Mouse (Mus musculus) forebrain, embryonic 11.5 days (tissue): Measurements from ENCODE around the gene Psmc3. TPM values are rescaled to one million over a fixed set of nuclear protein-coding genes. Genes with fewer than 3 reads are reported as not detected.

Source experiments
- ATAC-seq: fragments of 200-750 bp; cut with Nextera tagmentation; replicated peaks from 2 replicates; pipeline ENCODE4 v1.8.0; 2017; ENCODE audit warnings: moderate TSS enrichment; ENCODE audit not compliant: low FRiP score
- DNase-seq: peaks from one replicate; pipeline ENCODE4 v3.0.0-alpha.2; 2017; ENCODE audit warnings: low spot score
- H3K27ac ChIP-seq: fragments of 300-500 bp; sonication (generic); 2 replicates; pipeline ENCODE4 v1.5.1; 2014; ENCODE audit warnings: low read depth, low read length
- H3K27me3 ChIP-seq: fragments of 300-500 bp; sonication (generic); 2 replicates; pipeline ENCODE4 v1.6.1; 2014; ENCODE audit warnings: mild to moderate bottlenecking, low read length, mixed read lengths; ENCODE audit not compliant: control insufficient read depth, insufficient read depth
- H3K36me3 ChIP-seq: fragments of 300-500 bp; sonication (generic); 2 replicates; pipeline ENCODE4 v1.6.1; 2014; ENCODE audit warnings: mild to moderate bottlenecking, low read length, moderate library complexity, mixed read lengths; ENCODE audit not compliant: control insufficient read depth, insufficient read depth
- H3K4me1 ChIP-seq: fragments of 300-500 bp; sonication (generic); replicated peaks from 2 replicates; pipeline ENCODE4 v1.6.1; 2014; ENCODE audit warnings: low read length, mixed read lengths; ENCODE audit not compliant: control insufficient read depth, insufficient read depth
- H3K4me2 ChIP-seq: fragments of 300-500 bp; sonication (generic); 2 replicates; pipeline ENCODE4 v1.6.1; 2014; ENCODE audit warnings: low read depth, mild to moderate bottlenecking, low read length, moderate library complexity, mixed read lengths; ENCODE audit not compliant: severe bottlenecking
- H3K4me3 ChIP-seq: fragments of 300-500 bp; sonication (generic); 2 replicates; pipeline ENCODE4 v1.5.1; 2014; ENCODE audit warnings: low read depth, low read length
- H3K9ac ChIP-seq: fragments of 300-500 bp; sonication (generic); 2 replicates; pipeline ENCODE4 v1.6.1; 2014; ENCODE audit warnings: low read length
- H3K9me3 ChIP-seq: fragments of 300-500 bp; sonication (generic); 2 replicates; pipeline ENCODE4 v1.6.1; 2016; ENCODE audit warnings: low read length, mixed read lengths; ENCODE audit not compliant: control insufficient read depth
- WGBS: fragments of 180-500 bp; shearing (Covaris S2); extraction: QIAGEN DNeasy Blood & Tissue Kit; methylation state at CpG from one replicate; pipeline ENCODE4 v1.1.7; 2014; 5-methylcytosine and 5-hydroxymethylcytosine counted together
- polyA plus RNA-seq: library from polyadenylated mRNA; unstranded; fragments of >200 nt; fragmentation: Nextera tagmentation; extraction: Ambion mirVana; gene quantifications from 2 replicates; pipeline ENCODE4 v1.2.1, GENCODE M21; 2014

Gene Psmc3
- polyA plus RNA-seq, 1 experiment from 2014 or later, result 354 TPM

- 82% methylated on average over 9 of the region's 9 CpGs for WGBS
Measured at GRCm38 (mm10) chr2:91088987-91089386, 35.2 kb downstream of the Psmc3 start.

GRCm38 (mm10) chr2:91090208-91090607 is 36.4 kb downstream of the Psmc3 start:
- Histone ChIP-seq H3K4me2 (no peak overlapping the region), H3K27ac (no peak overlapping the region), H3K36me3 (no peaks in the 10 kb centered on the region), H3K4me3 (no peak overlapping the region), H3K4me1 (0 out of 2 replicates have a peak, but pooled peaks cover 1% of the 10 kb centered on the region), H3K27me3 (no peaks in the 10 kb centered on the region), H3K9me3 (no peaks in the 10 kb centered on the region), H3K9ac (no peak overlapping the region)
- DNase-seq, result no peak
- WGBS, result 86% methylated on average over 6 of the region's 6 CpGs
- ATAC-seq, result no peak

More at GRCm38 (mm10) chr2:91088987-91089386, 35.2 kb downstream of the Psmc3 start:
- Histone ChIP-seq H3K9ac (no peak overlapping the region), H3K4me1 (0 out of 2 replicates have a peak, but pooled peaks cover 1% of the 10 kb centered on the region), H3K27ac (no peak overlapping the region), H3K36me3 (no peaks in the 10 kb centered on the region), H3K4me2 (no peak overlapping the region), H3K9me3 (no peaks in the 10 kb centered on the region), H3K4me3 (no peak overlapping the region), H3K27me3 (no peaks in the 10 kb centered on the region)
- ATAC-seq (no peak), DNase-seq (no peak)

- DNase-seq (no peak), ATAC-seq (no peak)
- Histone ChIP-seq H3K27me3 (no peaks in the 10 kb centered on the region), H3K27ac (no peak overlapping the region), H3K4me3 (no peak overlapping the region), H3K4me1 (0 out of 2 replicates have a peak, but pooled peaks cover 1% of the 10 kb centered on the region), H3K9me3 (no peaks in the 10 kb centered on the region), H3K36me3 (no peaks in the 10 kb centered on the region), H3K9ac (no peak overlapping the region), H3K4me2 (no peak overlapping the region)
- WGBS, result 83% methylated on average over 6 of the region's 6 CpGs
Measured at GRCm38 (mm10) chr2:91090827-91091226, 37.0 kb downstream of the Psmc3 start.

- 71% methylated on average over 14 of the region's 14 CpGs for WGBS
- DNase-seq (no peak), ATAC-seq (no peak)
- Histone ChIP-seq H3K4me3 (no peak overlapping the region), H3K4me1 (no peaks in the 10 kb centered on the region), H3K4me2 (no peak overlapping the region), H3K36me3 (no peaks in the 10 kb centered on the region), H3K27me3 (no peaks in the 10 kb centered on the region), H3K9me3 (no peaks in the 10 kb centered on the region), H3K27ac (no peak overlapping the region), H3K9ac (no peak overlapping the region)
Measured at GRCm38 (mm10) chr2:91096524-91096923, 42.7 kb downstream of the Psmc3 start.

- H3K4me1 ChIP-seq, result no peaks in the 10 kb centered on the region
- H3K4me3 ChIP-seq, result no peak overlapping the region
- no peaks in the 10 kb centered on the region for H3K36me3 ChIP-seq
- no peak overlapping the region for H3K4me2 ChIP-seq
- no peak overlapping the region for H3K9ac ChIP-seq
- DNase-seq (no peak), ATAC-seq (no peak)
- 85% methylated on average over 10 of the region's 10 CpGs for WGBS
- no peaks in the 10 kb centered on the region for H3K27me3 ChIP-seq
- no peak overlapping the region for H3K27ac ChIP-seq
- no peaks in the 10 kb centered on the region for H3K9me3 ChIP-seq
Measured at GRCm38 (mm10) chr2:91097015-91097414, 43.2 kb downstream of the Psmc3 start.

GRCm38 (mm10) chr2:91098156-91098555 is 44.3 kb downstream of the Psmc3 start:
- Histone ChIP-seq H3K4me2 (no peak overlapping the region), H3K27ac (no peak overlapping the region), H3K9ac (no peak overlapping the region), H3K4me3 (no peak overlapping the region), H3K4me1 (no peaks in the 10 kb centered on the region), H3K36me3 (no peaks in the 10 kb centered on the region), H3K27me3 (no peaks in the 10 kb centered on the region), H3K9me3 (no peaks in the 10 kb centered on the region)
- DNase-seq (no peak), ATAC-seq (no peak)
- 88% methylated on average over 2 of the region's 2 CpGs for WGBS

GRCm38 (mm10) chr2:91101124-91101740 is 47.4 kb downstream of the Psmc3 start:
- Histone ChIP-seq H3K9ac (no peak overlapping the region), H3K36me3 (no peaks in the 10 kb centered on the region), H3K27ac (no peak overlapping the region), H3K4me1 (no peaks in the 10 kb centered on the region), H3K4me2 (no peak overlapping the region), H3K27me3 (no peaks in the 10 kb centered on the region), H3K4me3 (no peak overlapping the region), H3K9me3 (no peaks in the 10 kb centered on the region)
- 13% methylated on average over 7 of the region's 7 CpGs for WGBS
- DNase-seq (peak; percentile 93), ATAC-seq (peak; percentile 78; the same call in 1 of the 2 replicates)

GRCm38 (mm10) chr2:91108156-91108555 is 54.3 kb downstream of the Psmc3 start:
- ATAC-seq, result no peak
- H3K27me3 ChIP-seq, result no peaks in the 10 kb centered on the region

GRCm38 (mm10) chr2:91109241-91109640 is 55.4 kb downstream of the Psmc3 start:
- no peaks in the 10 kb centered on the region for H3K9me3 ChIP-seq
- DNase-seq (no peak), ATAC-seq (no peak)
- no peak overlapping the region for H3K4me2 ChIP-seq
- H3K36me3 ChIP-seq, result no peaks in the 10 kb centered on the region
- H3K27me3 ChIP-seq, result no peaks in the 10 kb centered on the region
- H3K4me1 ChIP-seq, result no peaks in the 10 kb centered on the region
- no peak overlapping the region for H3K27ac ChIP-seq
- 85% methylated on average over 5 of the region's 5 CpGs for WGBS
- H3K4me3 ChIP-seq, result no peak overlapping the region
- no peak overlapping the region for H3K9ac ChIP-seq

More at GRCm38 (mm10) chr2:91108156-91108555, 54.3 kb downstream of the Psmc3 start:
- no peak for DNase-seq
- no peaks in the 10 kb centered on the region for H3K4me1 ChIP-seq
- no peaks in the 10 kb centered on the region for H3K36me3 ChIP-seq
- no peak overlapping the region for H3K9ac ChIP-seq
- 88% methylated on average over 3 of the region's 3 CpGs for WGBS
- H3K4me3 ChIP-seq, result no peak overlapping the region
- H3K27ac ChIP-seq, result no peak overlapping the region
- H3K9me3 ChIP-seq, result no peaks in the 10 kb centered on the region
- H3K4me2 ChIP-seq, result no peak overlapping the region
